Mouse (Mus musculus) small intestine, adult 2 months (tissue): ENCODE results near the gene Nudt3.

Experiments
- CTCF ChIP-seq: fragments of 200-500 bp; IDR thresholded peaks from 2 replicates; pipeline ENCODE4 v1.5.1; 2012; ENCODE audit warnings: low read depth, mild to moderate bottlenecking, control low read depth, inconsistent platforms, low read length, moderate library complexity, mixed read lengths; ENCODE audit not compliant: insufficient replicate concordance, insufficient read length; ENCODE audit errors: extremely low read depth
- POLR2A ChIP-seq: fragments of 200-500 bp; IDR thresholded peaks from 2 replicates; pipeline ENCODE4 v1.6.1; 2012; ENCODE audit warnings: low read depth, mild to moderate bottlenecking, control low read depth, inconsistent platforms, low read length, moderate library complexity

DNA sequence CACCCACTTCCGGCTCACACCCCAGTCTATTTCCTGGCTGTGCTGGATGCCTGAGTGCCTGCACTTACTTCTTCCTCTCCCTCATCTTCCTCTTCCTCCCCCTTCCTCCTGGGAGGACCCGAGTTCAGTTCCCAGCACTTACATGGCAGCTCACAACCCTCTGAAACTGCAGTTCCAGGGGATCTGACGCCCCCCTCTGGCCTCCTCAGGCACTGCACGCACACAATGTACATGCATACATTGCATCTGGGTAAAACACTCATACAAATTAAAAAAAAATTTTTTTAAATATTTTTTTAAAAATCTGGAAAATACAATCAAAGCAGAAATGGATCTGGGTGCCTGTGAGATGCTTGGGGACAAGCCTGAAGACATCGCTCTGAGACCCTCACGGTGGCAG, 48.4 kb upstream of the Nudt3 start:
- TF ChIP-seq CTCF (no peak), POLR2A (no peak)
